Mouse (Mus musculus): Measurements from ENCODE around the gene Rffl.

Rffl gene

GRCm38 (mm10) chr11:82871031-82871446 is at the start of gene Rffl:
Gene Rffl (minus strand): TSS chr11:82871210.
- peak; percentile 92 for DNase-seq (ENCODE audit: low read depth)

DNA sequence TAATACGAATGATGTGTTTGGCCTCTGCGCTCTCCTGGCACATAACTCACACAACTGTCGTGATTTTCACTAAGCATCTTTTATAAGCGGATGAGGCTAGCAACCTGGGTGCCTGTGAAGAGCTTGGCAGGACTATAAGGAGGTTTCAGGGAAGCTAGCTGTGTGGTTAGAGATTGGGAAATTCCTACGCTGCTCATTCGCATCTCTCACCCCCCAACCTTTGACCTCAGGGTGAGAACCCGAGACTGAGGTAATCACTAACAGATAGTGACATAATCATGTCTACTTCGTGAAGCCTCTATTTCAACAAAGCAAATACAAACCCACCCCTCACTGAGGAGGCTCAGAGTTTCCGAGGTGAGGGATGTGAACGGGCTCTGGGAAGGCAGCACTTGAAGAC is 49.8 kb upstream of the Rffl start:
- no peak for DNase-seq (ENCODE audit: low read depth)

DNA sequence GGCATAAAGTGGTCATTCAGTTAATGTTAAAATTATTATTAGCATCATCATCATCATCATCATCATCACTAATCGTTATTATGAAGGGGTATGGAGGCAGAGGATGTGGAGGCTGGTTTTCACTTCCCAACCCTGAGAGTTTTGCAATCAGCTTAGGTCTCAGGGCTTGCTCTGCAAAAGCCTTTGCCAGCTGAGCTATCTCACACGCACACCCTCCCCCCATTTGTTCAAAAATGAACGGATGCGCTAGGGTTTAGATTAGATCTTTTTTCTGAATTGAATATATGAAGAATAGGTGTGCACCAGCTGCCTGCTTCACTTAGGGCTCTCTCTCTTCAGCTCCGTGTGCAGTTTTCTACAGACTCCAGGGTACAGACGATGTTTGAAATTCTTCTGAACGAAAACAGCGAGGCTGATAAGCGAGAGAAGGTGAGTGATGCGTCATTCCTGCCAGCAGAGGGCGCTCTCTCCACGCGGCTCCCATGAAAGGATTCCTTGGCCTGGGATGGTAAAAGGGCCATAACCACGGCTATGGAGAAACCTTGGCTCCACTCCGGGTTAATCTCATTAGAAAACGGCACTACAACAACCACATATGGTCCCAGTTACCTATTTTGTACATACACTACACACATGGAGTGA is 43.8 kb upstream of the Rffl start:
- peak; percentile 79 for DNase-seq (ENCODE audit: low read depth)

DNA sequence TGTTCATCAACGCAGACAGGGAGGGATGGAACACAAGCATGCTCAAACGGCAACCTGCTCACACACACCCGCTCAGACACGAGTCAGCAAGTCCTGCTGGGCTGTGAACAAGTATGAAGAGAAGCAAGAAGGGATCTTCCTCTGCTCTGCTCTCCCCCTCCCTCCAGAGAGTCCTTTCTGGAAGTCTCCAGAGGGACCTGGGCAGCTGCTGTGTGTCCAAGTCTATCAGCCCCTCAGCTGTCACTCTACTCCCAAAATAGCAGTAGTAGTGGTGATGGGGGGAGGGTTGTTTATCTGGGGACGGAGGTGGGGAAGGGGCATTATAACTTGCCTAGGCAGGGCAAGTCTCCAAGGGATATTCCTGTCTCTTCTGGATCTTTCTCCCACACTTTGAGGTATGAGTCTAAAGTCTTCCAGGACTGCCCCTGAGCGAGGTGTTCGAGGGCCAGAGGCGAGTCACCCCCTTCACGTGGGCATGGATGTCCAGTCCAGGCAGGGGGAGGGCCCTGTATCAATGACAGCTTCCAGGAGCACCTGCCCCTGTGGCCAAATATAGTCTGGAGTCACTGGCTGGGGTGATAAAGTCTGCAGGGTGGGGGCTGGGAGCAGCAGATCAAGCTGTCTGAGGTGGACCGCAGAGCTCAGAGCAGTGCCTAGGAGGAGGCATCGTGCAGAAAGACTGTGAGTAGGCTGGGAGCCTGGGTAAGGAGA is 39.8 kb upstream of the Rffl start:
- no peak for DNase-seq (ENCODE audit: low read depth)

- no peak for DNase-seq (ENCODE audit: low read depth)
Observed at GRCm38 (mm10) chr11:82910250-82910649, 39.2 kb upstream of the Rffl start, which contains the start of gene Unc45b. Gene Unc45b (plus strand): TSS chr11:82910550.

GRCm38 (mm10) chr11:82908608-82908989 is 37.6 kb upstream of the Rffl start:
- no peak for DNase-seq (ENCODE audit: low read depth)

DNA sequence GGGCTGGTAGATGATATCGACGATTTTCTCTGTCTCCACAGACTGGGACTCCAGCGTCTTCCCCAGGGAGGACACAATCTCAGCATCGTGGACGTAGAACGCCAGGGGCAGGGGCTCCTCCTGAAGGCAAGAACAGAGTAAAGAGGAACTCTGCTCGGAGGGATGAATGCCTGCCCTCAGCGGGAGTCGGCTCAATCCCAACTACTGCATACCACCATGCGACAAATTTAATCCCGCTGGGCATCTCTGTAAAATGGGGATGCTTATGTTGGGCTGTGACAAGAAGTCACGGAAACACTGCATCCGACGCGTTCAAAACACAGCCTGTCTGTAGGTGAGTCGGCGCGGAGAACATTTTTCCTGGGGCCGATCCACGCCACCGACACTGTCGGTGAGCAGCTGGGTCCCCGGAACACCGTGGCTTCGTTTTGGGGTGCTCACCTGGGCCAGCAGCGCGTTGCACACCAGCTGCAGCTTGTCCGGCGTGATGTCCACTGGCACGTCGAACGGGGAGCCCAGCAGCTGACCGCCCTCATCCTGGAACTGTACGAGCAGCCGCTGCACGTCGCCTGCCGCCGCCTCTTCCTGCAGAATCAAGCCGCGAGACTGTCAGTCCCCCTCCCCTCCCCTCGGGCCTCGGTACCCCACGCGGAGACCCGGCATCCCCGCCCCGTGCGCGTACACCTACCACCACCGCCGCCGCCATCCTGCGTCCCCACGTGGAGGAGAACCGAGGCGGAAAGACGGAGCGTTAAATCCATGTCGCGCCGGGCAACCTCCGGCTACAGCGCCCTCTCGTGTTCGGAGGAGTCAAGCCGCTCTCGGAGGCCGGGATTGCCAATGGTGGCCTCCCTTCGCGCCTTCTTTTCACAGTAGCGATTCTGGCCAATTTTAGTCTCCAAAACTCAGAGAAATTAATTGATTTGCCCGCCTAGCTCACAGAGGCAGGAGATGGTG is 36.9 kb upstream of the Rffl start, which contains the start of gene Nle1:
Gene Nle1, minus strand, starts transcription at position 761 of the 957 bp plus-strand sequence.
- DNase-seq (ENCODE audit: low read depth): peak; percentile 91

DNA sequence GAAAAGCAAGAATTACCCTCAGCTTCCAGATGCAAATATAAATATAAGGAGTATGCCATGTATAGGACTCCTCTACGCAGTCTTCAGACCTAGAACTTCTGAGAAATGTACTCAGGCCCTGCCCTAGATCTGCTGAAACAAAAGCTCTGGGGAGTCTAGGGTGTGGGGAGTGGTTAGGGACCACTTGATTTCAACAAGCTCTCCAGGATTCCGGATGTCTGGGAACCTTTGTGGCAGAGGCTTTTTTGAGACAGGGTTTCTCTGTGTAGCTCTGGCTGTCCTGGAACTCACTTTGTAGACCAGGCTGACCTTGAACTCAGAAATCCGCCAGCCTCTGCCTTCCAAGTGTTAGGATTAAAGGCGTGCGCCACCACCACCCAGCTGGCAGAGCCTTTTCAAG is 34.8 kb upstream of the Rffl start:
- DNase-seq (ENCODE audit: low read depth): no peak

GRCm38 (mm10) chr11:82904952-82905351 is 33.9 kb upstream of the Rffl start:
- DNase-seq (ENCODE audit: low read depth): no peak

DNA sequence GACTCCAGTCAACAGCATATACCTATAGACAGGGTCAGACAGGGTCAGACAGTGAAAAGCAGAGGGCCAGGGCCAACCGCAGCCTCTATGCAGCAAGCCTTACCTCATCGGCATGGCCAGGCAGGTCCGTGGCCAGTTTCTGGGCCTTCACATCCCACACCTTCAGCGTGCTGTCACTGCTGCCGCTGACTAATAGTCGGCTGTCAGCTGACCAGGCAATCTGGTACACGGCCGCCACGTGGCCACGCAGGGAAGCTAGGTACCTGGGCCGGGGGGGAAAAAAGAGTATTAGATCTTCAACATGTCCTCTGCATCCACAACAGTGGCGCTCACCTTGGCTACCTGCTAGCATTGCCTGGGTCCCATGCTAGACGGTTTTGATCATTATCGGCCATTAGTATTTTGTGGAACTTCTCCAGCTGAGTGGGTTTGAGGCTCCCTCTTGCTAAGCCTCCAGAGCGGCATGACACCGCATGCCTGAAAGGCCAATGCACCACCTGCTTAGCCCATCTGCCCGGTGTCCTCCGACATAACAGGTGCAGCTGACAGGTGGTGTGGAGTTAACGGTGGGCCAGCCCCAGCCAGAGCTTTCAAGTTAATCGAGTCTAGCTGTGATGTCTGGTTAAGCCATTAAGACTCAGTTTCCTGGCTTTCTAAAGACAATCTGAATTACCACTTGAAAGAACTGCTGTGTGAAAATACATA is 30.7 kb upstream of the Rffl start:
- no peak for DNase-seq (ENCODE audit: low read depth)

DNA sequence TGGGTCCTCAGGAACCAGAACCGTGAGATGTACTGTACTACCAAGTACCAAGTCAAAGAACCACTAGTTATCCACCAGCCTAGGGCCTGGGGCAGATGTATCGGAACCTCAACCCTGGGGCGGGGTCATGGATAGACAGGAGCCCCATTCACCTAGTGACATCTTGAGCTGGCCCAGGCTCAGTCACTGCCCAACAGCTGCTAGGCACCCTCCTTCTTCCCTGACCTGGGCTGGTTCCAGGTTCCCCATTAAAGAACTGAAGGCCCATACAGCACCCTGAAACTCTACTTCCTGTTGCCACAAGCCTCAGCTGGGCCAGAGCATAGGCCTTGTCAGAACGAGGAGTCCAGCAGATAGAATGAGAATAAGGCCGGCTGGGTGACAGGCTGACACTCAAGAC is 28.7 kb upstream of the Rffl start:
- DNase-seq (ENCODE audit: low read depth): no peak

DNA sequence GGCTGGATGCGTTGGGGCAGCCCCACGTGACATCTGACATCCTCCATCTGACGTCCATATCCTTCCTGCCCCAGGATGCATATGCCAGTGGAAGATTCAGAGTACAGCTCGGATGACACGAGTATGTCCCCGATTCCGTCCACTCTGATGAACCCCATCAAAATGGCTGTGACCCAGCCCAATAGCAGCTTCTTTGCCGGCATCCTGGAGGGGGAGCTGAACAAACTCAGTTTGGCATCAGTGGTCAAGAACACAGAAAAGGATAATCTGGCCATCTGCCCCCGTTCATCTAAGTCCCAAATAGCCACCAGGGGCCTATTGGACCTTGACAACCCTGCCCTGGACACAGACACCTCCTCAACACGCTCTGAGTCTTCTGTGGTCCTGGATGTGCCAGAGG is 26.5 kb upstream of the Rffl start:
- DNase-seq (ENCODE audit: low read depth): peak; percentile 32

DNA sequence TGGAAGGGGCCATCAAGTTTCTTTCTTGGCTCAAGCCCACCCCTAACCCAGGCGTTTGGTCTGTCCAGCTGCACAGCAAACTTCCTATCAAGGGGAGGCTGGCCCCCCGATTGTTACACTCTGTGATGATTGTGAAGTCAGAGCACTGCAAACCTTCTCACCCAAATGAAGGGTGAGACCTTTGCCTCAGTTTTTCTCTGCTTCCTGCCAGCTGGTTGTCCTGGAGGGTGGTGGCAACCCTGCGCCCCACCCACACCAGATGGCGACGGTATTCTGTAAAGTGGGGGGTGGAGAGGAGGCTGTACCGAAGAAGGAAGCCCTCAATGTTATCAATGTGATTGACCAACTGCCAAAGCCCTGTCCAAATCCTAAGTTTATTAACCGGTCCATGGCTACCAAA is 20.9 kb upstream of the Rffl start, which contains the start of gene Fndc8:
Gene Fndc8, plus strand, starts transcription at position 189 of the 400 bp plus-strand sequence.
- DNase-seq (ENCODE audit: low read depth): no peak

DNA sequence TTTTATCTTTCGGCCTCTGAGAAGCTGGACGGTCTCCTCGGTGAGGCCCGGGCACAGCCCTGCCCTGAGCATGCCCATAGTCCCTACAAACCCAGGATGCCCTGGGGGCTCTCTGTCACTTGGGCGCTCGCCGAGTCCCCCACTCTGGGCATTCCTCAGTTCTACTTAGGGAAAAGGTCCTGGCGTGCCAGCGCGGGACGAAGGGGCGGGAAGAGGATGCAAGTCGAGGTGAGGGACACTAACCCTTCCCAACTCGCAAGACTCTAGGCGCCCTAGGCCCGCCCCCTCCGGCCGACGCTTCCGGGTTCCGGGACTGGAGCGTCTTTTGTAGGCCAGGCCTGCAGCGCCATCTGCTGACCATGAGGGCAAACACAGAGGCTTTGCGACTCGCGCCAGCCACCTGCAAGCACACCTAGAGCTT is 19.3 kb upstream of the Rffl start, which contains the start of gene Rad51d:
Gene Rad51d, minus strand, starts transcription at position 273 of the 421 bp plus-strand sequence.
- DNase-seq (ENCODE audit: low read depth): peak; percentile 95

DNA sequence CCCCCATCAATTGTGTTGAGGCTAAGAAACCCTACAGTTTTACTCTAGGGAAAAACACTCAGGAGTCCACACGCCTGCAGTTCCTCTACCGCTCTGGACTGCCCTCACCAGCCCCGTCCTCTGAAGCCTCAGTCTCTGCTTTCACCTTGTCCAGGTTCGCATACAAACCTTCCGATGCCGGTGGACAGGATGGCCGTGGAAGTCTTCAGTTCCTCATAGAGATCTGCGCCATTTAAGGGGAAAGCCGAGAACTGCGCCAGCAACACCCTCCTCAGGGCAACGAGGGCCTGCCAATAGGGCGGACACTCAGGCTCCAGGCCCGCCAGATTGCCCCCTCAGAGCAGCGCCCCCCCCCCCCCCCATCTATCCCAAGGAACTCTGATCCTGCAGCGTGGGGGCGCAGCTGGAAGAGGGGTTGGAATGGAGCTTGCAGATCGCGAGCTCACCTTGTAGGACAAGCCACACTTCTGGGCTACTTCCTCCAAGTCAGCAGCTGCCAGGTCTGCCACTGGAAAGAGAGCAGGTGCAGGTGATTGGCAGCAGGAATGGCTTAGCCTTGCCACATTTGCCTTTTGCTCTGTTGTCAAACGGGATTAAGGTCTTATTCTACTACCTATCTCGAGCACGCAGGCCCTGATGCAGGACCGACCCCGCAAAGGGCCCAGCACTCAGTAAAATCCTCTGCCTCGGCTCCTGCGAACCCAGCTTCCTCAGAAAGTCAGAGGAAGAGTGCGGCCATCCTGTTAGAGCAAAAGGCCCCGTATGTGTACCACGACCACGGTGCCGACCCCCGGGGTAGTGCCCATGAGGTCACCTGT is 18.7 kb upstream of the Rffl start:
- DNase-seq (ENCODE audit: low read depth): peak; percentile 54

- no peak for DNase-seq (ENCODE audit: low read depth)
Observed at GRCm38 (mm10) chr11:82888491-82888946, 17.5 kb upstream of the Rffl start.

GRCm38 (mm10) chr11:82886559-82886958 is 15.5 kb upstream of the Rffl start:
- DNase-seq (ENCODE audit: low read depth): peak; percentile 55

DNA sequence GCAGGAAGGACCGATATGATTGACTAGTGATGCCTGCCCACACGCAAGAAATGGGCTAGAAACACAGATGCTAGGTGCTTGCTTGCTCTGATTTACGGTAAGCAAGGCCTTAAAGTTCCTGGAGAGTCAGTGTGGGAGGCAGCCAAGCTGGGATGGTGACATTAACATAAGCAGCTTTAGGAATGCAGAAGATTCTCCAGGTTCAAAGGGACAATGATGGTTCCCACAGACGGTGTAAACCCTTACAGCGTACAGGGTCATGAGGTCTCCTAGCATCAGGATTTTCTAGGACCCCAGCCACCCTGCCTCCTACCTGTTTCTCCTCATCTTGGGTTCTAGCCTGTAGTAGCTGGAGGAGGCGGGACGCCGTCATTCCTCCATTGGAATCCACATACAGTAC is 12.2 kb upstream of the Rffl start:
- DNase-seq (ENCODE audit: low read depth): no peak

GRCm38 (mm10) chr11:82877726-82878344 is 6.8 kb upstream of the Rffl start:
- DNase-seq (ENCODE audit: low read depth): no peak

DNA sequence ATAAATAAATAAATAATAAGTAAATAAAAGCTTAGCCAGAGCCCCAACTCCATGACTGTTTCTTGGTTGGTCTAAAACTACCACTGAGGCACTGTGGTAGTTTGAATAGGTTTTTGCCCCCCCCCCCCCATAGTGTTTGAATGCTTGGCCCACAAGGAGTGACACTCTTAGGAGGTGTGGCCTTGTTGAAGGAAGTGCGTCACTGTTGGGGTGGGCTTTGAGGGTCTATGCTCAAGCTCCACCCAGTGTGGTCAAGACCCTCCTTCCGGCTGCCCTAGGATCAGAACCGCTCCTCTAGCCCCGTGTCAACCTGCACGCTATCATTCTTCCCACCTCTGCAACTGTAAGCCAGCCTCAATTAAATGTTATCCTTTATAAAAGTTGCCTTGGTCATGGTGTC is 4.6 kb upstream of the Rffl start:
- no peak for DNase-seq (ENCODE audit: low read depth)

Data from 416B (cell line).